Mouse (Mus musculus): ENCODE measurements around the gene Gm28308.

DNA sequence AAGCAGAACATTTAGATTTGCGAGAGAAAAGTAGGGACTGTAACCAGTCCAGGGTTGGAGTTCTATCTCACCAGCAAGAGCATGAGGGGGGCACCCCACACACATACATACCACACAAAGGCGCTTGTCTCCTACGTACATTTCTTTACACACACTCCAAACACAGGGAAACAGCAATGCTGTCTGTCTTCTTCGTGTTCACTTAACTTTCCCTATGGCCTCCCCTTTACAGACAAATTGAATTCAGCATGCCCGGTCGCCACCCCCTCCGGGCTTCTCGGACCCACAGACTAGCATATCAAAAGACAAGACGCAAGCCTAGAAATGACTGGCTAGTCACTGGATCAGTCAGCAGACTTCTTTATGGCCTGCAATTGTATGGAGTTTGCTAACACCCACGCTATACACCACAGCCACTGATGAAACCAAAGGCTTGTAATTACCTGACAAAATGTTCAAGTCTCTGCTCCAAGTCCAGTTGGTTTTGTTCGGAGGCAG is 32.9 kb downstream of the Gm28308 start:
- TF ChIP-seq POLR2A (IDR thresholded peaks at IDR 0.05; ENCODE audit: extremely low read depth, insufficient read depth, low read length) (no peak), CTCF (IDR thresholded peaks at IDR 0.05; ENCODE audit: extremely low read depth, insufficient read depth, low read length) (no peak)
